Mouse (Mus musculus) layer of hippocampus, postnatal 25 days (tissue): ENCODE results near the gene Usp24. TPM values are rescaled to one million over a fixed set of nuclear protein-coding genes. Genes with fewer than 3 reads are reported as not detected.

ENCODE experiments used
- DNase-seq, 2 experiments: peaks; one replicate each; pipeline ENCODE4 v3.0.0; 2022; ENCODE audit warnings: mixed read lengths in 2 of 2, low spot score in 1 of 2; ENCODE audit errors: extremely low spot score in 1 of 2
- total RNA-seq, 2 experiments: library from RNA; stranded (reverse); gene quantifications; 2 replicates each; pipeline ENCODE4 v1.2.3; 2021

The Usp24 gene
- total RNA-seq, 2 experiments from 2014 or later, result 35.2 to 42.8 TPM

- DNase-seq, result no peak
Observed at GRCm38 (mm10) chr4:106480545-106480944, 164.5 kb downstream of the Usp24 start.

GRCm38 (mm10) chr4:106483215-106483727 is 167.3 kb downstream of the Usp24 start:
- no peak for DNase-seq

GRCm38 (mm10) chr4:106483831-106484230 is 167.8 kb downstream of the Usp24 start:
- DNase-seq, result no peak

GRCm38 (mm10) chr4:106490620-106491019 is 174.6 kb downstream of the Usp24 start:
- no peak for DNase-seq

Other genes starting within 250 kb of the Usp24 start
- gene Pcsk9, start 148.1 kb downstream of the Usp24 start, total RNA-seq, result under 1 TPM; 0.17 to 0.23 TPM
- gene Bsnd, start 176.1 kb downstream of the Usp24 start, total RNA-seq, result not detected
- gene Dhcr24, start 244.8 kb downstream of the Usp24 start, total RNA-seq, result 10 to 100 TPM; 72.3 to 77.3 TPM